In the genomic region with DNA sequence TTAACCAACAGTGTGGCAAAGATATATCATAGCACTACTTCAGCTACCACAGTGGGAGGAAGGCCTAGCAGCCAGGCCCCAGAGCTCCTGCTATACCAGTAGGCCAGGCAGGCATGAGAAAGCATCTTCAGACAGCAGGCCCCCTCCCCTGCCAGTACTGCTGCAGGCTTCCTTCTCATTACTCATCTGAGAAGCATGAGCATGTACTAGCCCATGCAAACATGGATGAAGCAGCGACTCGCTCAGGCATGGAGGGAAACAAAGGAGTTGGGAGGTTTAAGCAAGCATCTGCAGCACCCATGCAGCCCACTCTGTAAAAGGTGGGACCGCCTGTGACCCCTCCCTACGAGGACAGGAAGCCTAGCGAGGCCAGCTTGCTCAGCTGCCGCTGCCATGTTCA, we compare ENCODE assay signal across 23 mouse cellular contexts. TPM values are rescaled to one million over a fixed set of nuclear protein-coding genes. Genes with fewer than 3 reads are reported as not detected.
DNase-seq lines count a peak whose midpoint lies in the region; ATAC-seq lines count a peak whose summit lies in the region.
"Had no signal": no experiment of that assay in that cellular context is flagged by ENCODE, and none has a peak within 500 bp of the region (broad histone marks: within the 10 kb centered on the region; RNA-seq: fewer than 3 reads in every experiment).

No protein-coding gene starts in this region.

- no peak for ATAC-seq in hindbrain, embryonic 13.5 days (ENCODE audit: low FRiP score)
- ATAC-seq in stomach, embryonic 16.5 days (ENCODE audit: insufficient read depth, low FRiP score): no peak
- ATAC-seq: forebrain, embryonic 13.5 days; forebrain, embryonic 16.5 days; intestine, postnatal 0 days had no signal

- 88% methylated on average over 6 of the region's 6 CpGs for WGBS in hindbrain, embryonic 13.5 days
- WGBS in hindbrain, embryonic 10.5 days: 84% methylated on average over 6 of the region's 6 CpGs
- 78% methylated on average over 6 of the region's 6 CpGs for WGBS in stomach, embryonic 16.5 days

- H3K4me2 ChIP-seq in hindbrain, embryonic 13.5 days: no peak overlapping the region
- H3K4me2 ChIP-seq in stomach, embryonic 16.5 days (ENCODE audit: low read depth, low read length): no peak overlapping the region
- H3K4me2 ChIP-seq: embryonic facial prominence, embryonic 13.5 days; forebrain, embryonic 13.5 days; hindbrain, embryonic 15.5 days had no signal

- H3K27me3 ChIP-seq in hindbrain, embryonic 13.5 days: no peaks in the 10 kb centered on the region
- no peaks in the 10 kb centered on the region for H3K27me3 ChIP-seq in hindbrain, embryonic 10.5 days (ENCODE audit: insufficient read depth, poor library complexity, severe bottlenecking)
- no peaks in the 10 kb centered on the region for H3K27me3 ChIP-seq in stomach, embryonic 16.5 days (ENCODE audit: control insufficient read depth, insufficient read depth, low read length)
- H3K27me3 ChIP-seq: embryonic facial prominence, embryonic 13.5 days; forebrain, embryonic 13.5 days; hindbrain, embryonic 15.5 days had no signal

- DNase-seq in cerebellum, adult 11-12 months: peak; percentile 21
- no peak for DNase-seq in cerebellum, postnatal 25 days
- no peak for DNase-seq in hindbrain, embryonic 10.5 days (ENCODE audit: low spot score)
- DNase-seq in lung, postnatal 14 days: no peak
- DNase-seq: adrenal gland, postnatal 10 days; adrenal gland, postnatal 36 days; cerebellum, adult 2 months; cerebellum, postnatal 36 days; embryo, embryonic 11 days; gastrocnemius, adult 2 months; gastrocnemius, postnatal 14 days; heart, adult 18-20 months; heart, postnatal 36 days had no signal

- H3K4me1 ChIP-seq in hindbrain, embryonic 13.5 days (replicated peaks): peaks cover 7% of the 10 kb centered on the region
- H3K4me1 ChIP-seq in hindbrain, embryonic 10.5 days (replicated peaks): peaks cover 13% of the 10 kb centered on the region
- H3K4me1 ChIP-seq in stomach, embryonic 16.5 days (ENCODE audit: control insufficient read depth, insufficient read depth, low read length): 0 out of 2 replicates have a peak, but pooled peaks cover 3% of the 10 kb centered on the region
- H3K4me1 ChIP-seq: embryonic facial prominence, embryonic 10.5 days; embryonic facial prominence, embryonic 13.5 days; forebrain, embryonic 10.5 days had no signal

- H3K9me3 ChIP-seq in hindbrain, embryonic 13.5 days: no peaks in the 10 kb centered on the region
- H3K9me3 ChIP-seq in hindbrain, embryonic 10.5 days: no peaks in the 10 kb centered on the region
- H3K9me3 ChIP-seq in stomach, embryonic 16.5 days (replicated peaks; ENCODE audit: control insufficient read depth, low read length): no peaks in the 10 kb centered on the region
- H3K9me3 ChIP-seq: embryonic facial prominence, embryonic 10.5 days; embryonic facial prominence, embryonic 13.5 days; forebrain, embryonic 10.5 days; forebrain, embryonic 13.5 days; heart, embryonic 10.5 days; hindbrain, embryonic 15.5 days had no signal

- H3K4me3 ChIP-seq in hindbrain, embryonic 13.5 days: no peak overlapping the region
- H3K4me3 ChIP-seq in hindbrain, embryonic 10.5 days: no peak overlapping the region
- no peak overlapping the region for H3K4me3 ChIP-seq in stomach, embryonic 16.5 days (replicated peaks; ENCODE audit: low read length)
- H3K4me3 ChIP-seq: embryonic facial prominence, embryonic 10.5 days; embryonic facial prominence, embryonic 13.5 days; forebrain, embryonic 10.5 days; forebrain, embryonic 13.5 days; gastrocnemius, adult 2 months; heart, embryonic 10.5 days; hindbrain, embryonic 15.5 days had no signal

- no peak overlapping the region for H3K27ac ChIP-seq in hindbrain, embryonic 13.5 days
- no peak overlapping the region for H3K27ac ChIP-seq in hindbrain, embryonic 10.5 days
- H3K27ac ChIP-seq in stomach, embryonic 16.5 days (ENCODE audit: low read length): peak overlapping the region; percentile 29; the same call in 1 of the 2 replicates
- H3K27ac ChIP-seq: embryonic facial prominence, embryonic 10.5 days; embryonic facial prominence, embryonic 13.5 days; forebrain, embryonic 10.5 days; forebrain, embryonic 13.5 days; gastrocnemius, adult 2 months; heart, embryonic 10.5 days; hindbrain, embryonic 15.5 days had no signal

- H3K9ac ChIP-seq in hindbrain, embryonic 13.5 days: 0 out of 2 replicates have a peak overlapping the region, but pooled peaks have one; percentile 8
- no peak overlapping the region for H3K9ac ChIP-seq in stomach, embryonic 16.5 days (ENCODE audit: low read length)
- H3K9ac ChIP-seq: embryonic facial prominence, embryonic 13.5 days; forebrain, embryonic 13.5 days; hindbrain, embryonic 15.5 days had no signal

- peaks cover 82% of the 10 kb centered on the region for H3K36me3 ChIP-seq in hindbrain, embryonic 13.5 days
- H3K36me3 ChIP-seq in hindbrain, embryonic 10.5 days: peaks cover 99% of the 10 kb centered on the region
- H3K36me3 ChIP-seq in stomach, embryonic 16.5 days (ENCODE audit: control insufficient read depth, insufficient read depth, low read length): peaks cover 21% of the 10 kb centered on the region

RNA-seq across cellular contexts. Expression of a gene that starts 8.4 kb away (rescaled TPM):
- polyA plus RNA-seq in hindbrain, embryonic 13.5 days (2015; fragmentation: Nextera tagmentation; extraction: Ambion mirVana): 17.1 and 19.6 TPM in 2 replicates
- 23.3 and 25.9 TPM in 2 replicates for polyA plus RNA-seq in hindbrain, embryonic 10.5 days (2016; fragmentation: Nextera tagmentation; extraction: Ambion mirVana)
- polyA plus RNA-seq in stomach, embryonic 16.5 days (2015; fragmentation: Nextera tagmentation; extraction: Ambion mirVana): 17.0 and 18.0 TPM in 2 replicates

RNA-seq across cellular contexts. Expression of a gene that starts 10.5 kb away (rescaled TPM):
- 3.2 and 3.7 TPM in 2 replicates for polyA plus RNA-seq in hindbrain, embryonic 13.5 days (2015; fragmentation: Nextera tagmentation; extraction: Ambion mirVana)
- 7.7 and 8.7 TPM in 2 replicates for polyA plus RNA-seq in hindbrain, embryonic 10.5 days (2016; fragmentation: Nextera tagmentation; extraction: Ambion mirVana)
- 8.2 and 9.9 TPM in 2 replicates for polyA plus RNA-seq in stomach, embryonic 16.5 days (2015; fragmentation: Nextera tagmentation; extraction: Ambion mirVana)

RNA-seq across cellular contexts. Expression of a gene that starts 19.3 kb away (rescaled TPM):
- 1.5 and 1.6 TPM in 2 replicates for polyA plus RNA-seq in hindbrain, embryonic 13.5 days (2015; fragmentation: Nextera tagmentation; extraction: Ambion mirVana)
- polyA plus RNA-seq in hindbrain, embryonic 10.5 days (2016; fragmentation: Nextera tagmentation; extraction: Ambion mirVana): 0.65 and 0.67 TPM in 2 replicates
- polyA plus RNA-seq in stomach, embryonic 16.5 days (2015; fragmentation: Nextera tagmentation; extraction: Ambion mirVana): 0.37 and 0.47 TPM in 2 replicates

RNA-seq across cellular contexts. Expression of a gene that starts 20.0 kb away (rescaled TPM):
- polyA plus RNA-seq in hindbrain, embryonic 13.5 days (2015; fragmentation: Nextera tagmentation; extraction: Ambion mirVana): 23.3 and 25.8 TPM in 2 replicates
- polyA plus RNA-seq in hindbrain, embryonic 10.5 days (2016; fragmentation: Nextera tagmentation; extraction: Ambion mirVana): 37.7 and 38.9 TPM in 2 replicates
- 18.7 and 20.9 TPM in 2 replicates for polyA plus RNA-seq in stomach, embryonic 16.5 days (2015; fragmentation: Nextera tagmentation; extraction: Ambion mirVana)

RNA-seq across cellular contexts. Expression of a gene that starts 23.0 kb away (rescaled TPM):
- 18.4 and 20.0 TPM in 2 replicates for polyA plus RNA-seq in hindbrain, embryonic 13.5 days (2015; fragmentation: Nextera tagmentation; extraction: Ambion mirVana)
- 30.7 TPM in 2 replicates for polyA plus RNA-seq in hindbrain, embryonic 10.5 days (2016; fragmentation: Nextera tagmentation; extraction: Ambion mirVana)
- 18.3 and 21.0 TPM in 2 replicates for polyA plus RNA-seq in stomach, embryonic 16.5 days (2015; fragmentation: Nextera tagmentation; extraction: Ambion mirVana)
